Mouse (Mus musculus) retina, postnatal 1 day (tissue): ENCODE results near the gene 2210016F16Rik.
"Not testable (repeated sequence)": the region's sequence is repeated elsewhere in the genome, so short reads cannot be mapped to it uniquely, and the experiment has no call there.

Experiments used
- DNase-seq: peaks from one replicate; pipeline ENCODE4 v3.0.0-alpha.2; 2012

The 2210016F16Rik gene

GRCm38 (mm10) chr13:58384779-58385546 lies at the start of gene 2210016F16Rik:
2210016F16Rik (minus strand) TSS chr13:58385225.
- peak; percentile 85 for DNase-seq

DNA sequence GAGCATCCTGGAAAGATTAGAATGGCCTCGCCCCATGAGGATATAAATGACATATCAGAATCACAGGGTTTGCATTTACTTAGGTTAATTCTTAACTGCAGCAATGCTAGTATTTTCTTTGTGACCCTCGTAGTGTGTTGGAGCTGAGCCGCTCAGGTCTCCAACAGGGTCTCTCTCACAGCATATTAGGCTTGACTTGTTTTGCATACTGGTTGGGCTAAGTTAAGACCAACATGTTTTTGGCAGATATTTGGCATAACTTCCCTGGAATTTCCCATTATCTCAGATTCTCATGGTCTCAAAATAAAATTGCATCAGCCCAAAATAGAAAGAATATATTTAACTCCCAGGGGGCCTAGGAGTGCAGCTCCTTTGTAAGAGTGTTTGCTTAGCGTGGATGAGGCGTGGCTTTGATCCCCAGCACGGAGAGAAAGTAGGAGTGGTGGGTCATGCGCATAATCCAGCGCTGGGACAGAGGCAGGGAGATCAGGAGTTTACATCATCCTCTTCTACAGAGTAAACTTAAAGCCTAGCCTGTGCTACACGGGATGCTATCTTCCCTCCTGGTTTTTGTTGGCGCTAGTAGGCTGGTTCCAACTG lies 38.1 kb upstream of the 2210016F16Rik start:
- DNase-seq, result no peak

DNA sequence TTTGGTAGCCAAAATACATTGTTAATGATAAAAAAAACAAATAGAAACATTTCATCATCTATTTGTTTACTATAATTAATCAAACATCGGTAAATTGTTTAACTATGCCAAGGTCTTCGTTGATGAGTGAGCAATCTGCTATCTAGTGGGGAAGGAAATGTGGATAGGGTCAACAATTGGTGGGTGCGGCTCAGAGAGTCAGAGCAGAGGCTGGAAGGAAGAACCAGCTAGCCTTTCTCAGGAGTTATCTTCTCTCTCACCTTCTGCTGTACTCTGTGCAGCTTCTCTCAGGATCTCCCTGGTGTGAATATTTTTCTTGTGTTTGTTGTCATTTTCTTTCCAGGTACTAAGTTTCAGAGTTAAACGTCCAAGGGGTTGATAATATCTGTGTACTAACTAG lies 37.2 kb upstream of the 2210016F16Rik start:
- no peak for DNase-seq

- DNase-seq, result no peak
These were observed 36.0 kb upstream of the 2210016F16Rik start for GRCm38 (mm10) chr13:58421026-58421425.

GRCm38 (mm10) chr13:58419266-58419665 lies 34.2 kb upstream of the 2210016F16Rik start:
- DNase-seq, result no peak

DNA sequence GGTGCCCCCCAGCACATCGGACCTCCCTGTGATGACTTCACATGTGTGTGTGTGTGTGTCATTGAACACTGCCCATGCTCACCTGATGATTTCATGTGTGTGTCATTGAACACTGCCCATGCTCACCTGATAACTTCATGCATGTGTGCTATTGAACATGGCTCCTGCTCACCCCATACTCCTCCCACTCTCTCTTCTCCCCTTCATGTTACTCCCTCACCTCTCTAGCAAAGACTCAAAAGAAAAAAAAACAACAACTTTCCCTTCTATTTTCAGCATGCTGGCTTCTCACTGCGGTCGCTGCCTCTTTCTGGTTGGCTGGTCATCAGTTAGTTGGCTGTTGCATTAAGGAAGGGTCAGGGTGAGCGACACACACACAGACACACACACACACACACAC lies 33.6 kb upstream of the 2210016F16Rik start:
- no peak for DNase-seq

- DNase-seq, result peak; percentile 34
These were observed 30.8 kb upstream of the 2210016F16Rik start for GRCm38 (mm10) chr13:58415838-58416237.

GRCm38 (mm10) chr13:58415374-58415773 lies 30.3 kb upstream of the 2210016F16Rik start:
- DNase-seq, result peak; percentile 23

DNA sequence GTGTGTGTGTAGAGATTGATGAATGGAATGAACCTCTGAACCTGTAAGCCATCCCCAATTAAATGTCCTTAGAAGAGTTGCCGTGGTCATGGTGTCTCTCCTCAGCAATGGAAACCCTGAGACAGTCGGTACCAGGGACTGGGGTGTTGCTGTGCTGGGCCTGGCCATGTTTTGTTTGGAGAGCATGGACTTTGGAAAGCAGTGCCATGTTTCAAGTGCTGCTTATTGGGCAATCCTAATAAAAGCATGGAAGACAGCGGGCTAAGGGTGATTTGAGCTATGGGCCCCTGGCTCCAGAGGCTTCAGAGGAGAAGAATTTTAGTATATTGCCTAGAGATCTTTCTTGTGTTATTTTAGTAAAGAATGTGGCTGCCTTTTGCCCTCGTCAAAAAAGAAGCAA lies 26.0 kb upstream of the 2210016F16Rik start:
- no peak for DNase-seq

GRCm38 (mm10) chr13:58403243-58403642 lies 18.2 kb upstream of the 2210016F16Rik start, which contains the start of gene Hnrnpk:
Hnrnpk (minus strand) TSS chr13:58403343.
- not testable (repeated sequence) for DNase-seq

DNA sequence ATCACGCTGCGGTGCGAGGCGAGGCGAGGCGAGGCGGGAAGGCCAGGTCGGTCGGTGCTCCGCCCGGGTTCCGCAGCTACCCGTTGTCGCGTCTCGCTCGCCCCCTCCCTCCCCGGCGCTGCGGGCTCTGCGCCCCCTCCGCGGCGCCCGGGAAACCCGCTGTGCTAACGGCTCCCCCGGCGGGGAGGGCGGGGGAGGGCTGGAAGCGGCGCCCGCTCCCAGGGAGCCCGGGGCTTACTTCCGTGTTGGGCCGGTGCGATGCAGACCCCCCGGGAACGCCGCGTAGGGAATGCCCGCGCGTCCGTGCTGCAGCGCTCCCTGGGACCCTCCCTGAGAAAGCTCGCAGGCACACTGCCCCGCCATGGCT lies 17.7 kb upstream of the 2210016F16Rik start:
- DNase-seq, result no peak

DNA sequence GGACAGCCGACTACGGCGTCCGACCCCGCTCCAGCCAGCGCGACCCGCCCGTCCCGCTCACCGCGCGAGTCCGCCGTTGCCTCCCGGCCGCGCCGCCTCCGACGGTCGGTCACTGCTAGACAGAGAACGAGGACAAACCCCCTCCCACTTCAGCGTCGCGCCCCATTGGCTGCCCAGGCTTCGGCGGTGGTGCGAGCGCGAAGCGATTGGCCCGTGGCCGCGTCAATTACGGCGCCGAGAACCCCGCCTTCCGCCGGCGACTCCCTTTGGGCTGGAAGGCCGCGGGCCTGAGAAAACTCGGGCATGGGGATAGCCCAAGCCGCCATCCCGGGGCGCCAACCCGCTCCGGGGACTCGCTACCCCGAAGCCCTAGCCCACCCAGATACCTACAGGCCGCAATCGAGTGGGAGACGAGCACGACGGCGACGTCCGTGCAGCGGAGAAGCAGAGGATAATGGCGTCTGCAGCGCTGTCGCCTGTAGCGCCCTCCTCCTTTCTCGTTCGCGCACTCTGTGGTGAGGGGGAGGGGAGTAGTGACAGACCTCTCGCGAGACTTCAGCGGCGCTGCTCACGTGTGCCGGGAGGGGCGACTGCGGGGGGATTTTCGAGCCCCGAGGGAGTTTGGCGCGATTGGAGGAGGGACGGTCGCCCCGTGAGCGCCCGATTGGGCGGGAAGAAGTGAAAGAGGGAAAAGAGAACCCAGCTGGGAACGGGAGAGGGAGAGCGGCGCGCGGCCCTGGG lies 17.1 kb upstream of the 2210016F16Rik start, which contains the start of gene Rmi1:
Rmi1 (plus strand) TSS at position 246 of the 741 bp plus-strand sequence.
- DNase-seq, result peak; percentile 99

DNA sequence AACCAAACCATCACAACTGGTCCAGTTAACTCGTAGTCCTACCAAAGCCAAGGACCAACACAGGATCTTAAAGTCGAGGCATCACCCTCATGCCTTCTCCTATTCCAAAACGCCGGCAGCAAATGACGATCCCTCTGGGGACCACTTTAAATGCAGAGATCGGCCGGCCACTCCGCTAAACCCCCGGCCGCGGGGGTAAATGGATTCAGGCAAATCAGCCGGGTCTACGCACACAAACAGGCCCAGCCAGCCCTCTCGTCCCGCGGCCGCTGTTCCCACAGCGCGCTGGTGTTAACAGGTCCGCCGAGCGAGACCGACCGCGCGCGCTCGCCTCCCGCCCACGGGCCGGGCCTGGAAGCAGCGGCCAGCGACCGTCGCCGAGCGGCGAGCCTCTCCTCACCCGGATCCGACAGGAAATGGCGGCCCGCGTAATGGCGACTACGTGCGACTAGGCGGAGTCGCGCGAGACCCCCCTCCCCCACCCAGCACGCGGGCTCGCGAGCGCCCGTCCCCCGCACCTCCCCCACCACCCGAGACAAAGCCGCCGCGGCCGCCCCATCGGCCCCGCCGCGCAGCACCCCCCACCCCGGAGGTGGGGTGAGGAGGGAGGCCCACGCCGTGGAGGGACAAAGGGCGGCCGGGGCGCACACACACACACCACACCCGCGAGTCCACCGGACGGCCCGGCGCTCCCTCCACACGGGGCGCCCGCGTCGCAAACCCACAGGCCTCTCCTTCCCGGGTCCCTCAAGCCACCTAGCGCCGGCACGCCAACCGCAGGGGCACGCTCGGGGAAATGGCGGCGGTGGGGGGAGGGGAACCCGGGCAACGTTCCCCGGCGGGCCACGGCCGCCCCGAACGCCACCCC lies 16.3 kb upstream of the 2210016F16Rik start:
- DNase-seq, result peak; percentile 89

DNA sequence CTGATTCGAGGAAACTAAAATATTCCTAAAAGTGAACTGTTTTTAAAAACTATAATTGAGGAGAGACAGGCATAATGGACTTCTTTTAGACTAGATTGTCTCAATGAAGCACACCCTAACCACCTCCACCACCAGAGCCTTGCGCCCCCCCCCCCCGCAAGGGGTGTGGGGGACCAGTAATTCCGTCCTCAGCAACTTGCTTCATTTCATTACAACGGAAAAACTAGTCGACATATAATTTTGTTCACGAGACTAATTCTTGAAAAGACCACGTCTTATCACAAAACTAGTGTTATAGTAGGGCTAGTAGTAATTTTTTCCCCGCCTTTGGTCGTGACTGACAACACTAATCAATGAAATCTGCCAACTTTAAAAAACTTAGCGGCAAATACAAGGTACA lies 15.6 kb upstream of the 2210016F16Rik start:
- DNase-seq, result no peak

- no peak for DNase-seq
These were observed 12.6 kb upstream of the 2210016F16Rik start for GRCm38 (mm10) chr13:58397651-58398050.

- not testable (repeated sequence) for DNase-seq
These were observed 9.4 kb upstream of the 2210016F16Rik start for GRCm38 (mm10) chr13:58394392-58394791.

GRCm38 (mm10) chr13:58389324-58389951 lies 4.4 kb upstream of the 2210016F16Rik start:
- DNase-seq, result no peak

DNA sequence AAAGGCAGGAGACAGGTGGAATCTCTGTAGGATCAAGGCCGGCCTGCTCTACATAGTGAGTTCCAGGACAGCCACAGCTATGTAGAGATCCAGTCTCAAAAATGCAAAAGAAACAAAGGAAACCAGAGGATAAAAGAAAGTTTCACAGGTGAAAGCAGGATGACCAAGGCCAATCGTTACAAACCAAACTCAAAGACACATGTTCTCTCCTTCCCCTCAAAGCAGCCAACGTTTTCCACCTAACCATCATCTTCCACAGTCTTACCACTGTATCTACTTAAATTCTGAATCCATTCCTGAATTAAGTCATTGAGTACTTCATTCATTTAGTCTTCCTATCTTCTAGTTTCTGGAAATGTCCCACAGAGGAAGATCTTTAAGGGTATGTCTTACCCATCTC lies 3.4 kb upstream of the 2210016F16Rik start:
- no peak for DNase-seq

DNA sequence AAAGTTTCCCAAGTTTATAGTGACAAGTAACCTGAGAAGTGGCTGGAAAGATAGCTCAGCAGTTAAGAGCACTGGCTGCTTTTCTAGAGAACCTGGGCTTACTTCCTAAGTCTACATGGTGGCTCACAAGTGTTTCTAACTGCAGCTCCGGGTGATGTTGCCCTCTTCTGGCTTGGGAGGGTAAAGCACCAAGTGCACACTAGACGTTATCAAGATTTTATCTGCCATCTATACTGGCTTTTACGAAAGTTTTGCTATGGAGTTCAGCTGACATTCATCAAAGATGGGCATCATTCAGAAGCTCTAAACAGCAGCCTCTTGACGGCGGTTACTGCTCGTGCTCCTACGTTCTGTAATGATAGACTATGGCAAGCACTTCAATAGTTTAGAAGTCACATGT lies 2.9 kb upstream of the 2210016F16Rik start:
- DNase-seq, result peak; percentile 83

DNA sequence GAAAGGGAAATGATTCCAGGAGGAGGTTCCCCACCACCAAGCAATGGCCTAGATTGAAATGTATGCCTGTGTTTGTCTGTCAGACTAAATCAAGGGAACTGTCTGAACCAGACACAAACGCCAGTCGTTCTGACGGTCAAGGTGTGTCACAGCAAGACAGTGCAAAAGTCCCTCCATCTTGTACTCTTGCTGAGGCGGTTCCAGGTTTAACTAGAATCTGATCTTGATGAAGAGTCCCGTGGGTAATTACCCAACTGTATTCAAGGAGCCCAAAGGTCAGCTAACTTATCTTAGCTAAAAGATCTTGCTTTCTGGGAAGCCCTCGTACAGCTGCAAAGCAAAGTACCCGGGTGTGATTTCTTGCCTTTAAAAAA lies 509 bp upstream of the 2210016F16Rik start:
- DNase-seq, result no peak

GRCm38 (mm10) chr13:58384371-58384770 lies 654 bp downstream of the 2210016F16Rik start:
- DNase-seq, result no peak

DNA sequence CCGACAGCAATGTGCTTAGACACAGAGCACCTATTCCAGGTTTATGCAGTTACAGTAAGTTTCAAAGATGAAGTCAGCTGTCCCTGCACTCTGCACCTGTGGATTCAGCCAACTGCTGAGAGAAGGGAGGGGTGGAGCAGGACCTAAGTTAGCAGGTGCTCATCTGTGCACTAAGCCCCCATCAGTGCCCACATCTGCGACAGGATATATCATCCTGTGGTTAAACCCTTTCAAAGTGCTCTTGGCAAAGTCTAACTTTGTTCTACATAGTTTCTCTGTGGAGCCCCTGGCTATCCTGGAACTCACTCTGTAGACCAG lies 11.9 kb downstream of the 2210016F16Rik start:
- no peak for DNase-seq
